Mouse (Mus musculus): ENCODE results near the gene Xrra1.

DNA sequence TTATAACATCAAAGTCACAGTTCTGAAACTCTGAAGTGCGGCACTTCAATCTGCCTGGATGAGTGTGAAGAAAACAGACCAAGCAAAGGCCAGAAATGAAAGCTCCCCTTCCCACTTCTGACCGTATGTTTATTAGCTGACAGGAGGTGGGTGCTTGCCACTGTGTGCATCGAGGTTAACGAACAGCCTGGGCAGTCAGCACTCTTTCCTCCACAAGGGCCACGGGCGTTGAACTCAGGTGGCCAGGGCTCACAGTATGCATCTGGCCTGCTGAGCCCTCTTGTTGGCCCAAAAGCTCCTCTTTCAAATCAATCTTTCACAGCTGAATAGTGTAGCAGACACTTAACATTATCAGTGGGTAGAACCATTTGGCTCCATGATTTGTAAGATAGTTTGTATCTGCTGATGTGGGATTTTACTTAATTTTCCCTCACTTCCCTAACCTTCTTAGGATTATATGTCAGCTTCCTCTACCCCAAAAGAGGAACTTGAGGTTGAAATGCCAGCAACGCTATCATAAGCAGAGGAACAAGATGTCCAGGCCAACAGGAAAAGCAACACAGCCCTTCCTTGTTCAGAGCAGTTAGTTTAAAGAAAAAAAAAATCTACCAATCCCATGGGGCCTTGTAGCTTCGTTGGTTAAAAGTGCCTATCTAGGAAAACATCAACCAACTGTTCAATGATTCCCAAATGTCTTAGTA, 103.8 kb downstream of the Xrra1 start:
- TF ChIP-seq CTCF (IDR thresholded peaks at IDR 0.05; ENCODE audit: extremely low read depth, insufficient read length, insufficient replicate concordance, low read depth, low read length) (no peak), POLR2A (IDR thresholded peaks at IDR 0.05; ENCODE audit: low read depth, low read length) (no peak)

Measured in small intestine, adult 2 months (tissue).